Mouse (Mus musculus) liver, embryonic 15.5 days (tissue): ENCODE measurements at regions not wholly inside any gene's neighbourhood (a gene's known extent, or its start where the extent isn't known, plus 50 kb on each side); places are given as distances from the start of the nearest gene placed in this dataset.

Source experiments
- ATAC-seq: fragments of 200-750 bp; cut with Nextera tagmentation; 2 replicates; pipeline ENCODE4 v1.8.0; 2017; ENCODE audit warnings: moderate number of reproducible peaks, mild to moderate bottlenecking, moderate library complexity; ENCODE audit not compliant: insufficient read depth
- H3K27ac ChIP-seq: fragments of 300-500 bp; sonication (generic); replicated peaks from 2 replicates; pipeline ENCODE4 v1.5.1; 2015; ENCODE audit warnings: mild to moderate bottlenecking, inconsistent platforms
- H3K27me3 ChIP-seq: fragments of 300-500 bp; sonication (generic); 2 replicates; pipeline ENCODE4 v1.6.1; 2015; ENCODE audit warnings: mild to moderate bottlenecking, inconsistent platforms
- H3K36me3 ChIP-seq: fragments of 300-500 bp; sonication (generic); replicated peaks from 2 replicates; pipeline ENCODE4 v1.6.1; 2015; ENCODE audit warnings: moderate library complexity, mild to moderate bottlenecking, inconsistent platforms
- H3K4me1 ChIP-seq: fragments of 300-500 bp; sonication (generic); replicated peaks from 2 replicates; pipeline ENCODE4 v1.6.1; 2015; ENCODE audit warnings: inconsistent platforms
- H3K4me2 ChIP-seq: fragments of 300-500 bp; sonication (generic); 2 replicates; pipeline ENCODE4 v1.6.1; 2015; ENCODE audit warnings: moderate library complexity, mild to moderate bottlenecking, inconsistent platforms
- H3K4me3 ChIP-seq: fragments of 300-500 bp; sonication (generic); replicated peaks from 2 replicates; pipeline ENCODE4 v1.5.1; 2015; ENCODE audit warnings: mild to moderate bottlenecking, inconsistent platforms
- H3K9ac ChIP-seq: fragments of 300-500 bp; sonication (generic); 2 replicates; pipeline ENCODE4 v1.6.1; 2015; ENCODE audit warnings: moderate library complexity, mild to moderate bottlenecking, inconsistent platforms
- H3K9me3 ChIP-seq: fragments of 300-500 bp; sonication (generic); replicated peaks from 2 replicates; pipeline ENCODE4 v1.6.1; 2016; ENCODE audit warnings: inconsistent platforms
- WGBS: fragments of 180-500 bp; shearing (Covaris S2); methylation state at CpG from one replicate; pipeline ENCODE4 v1.1.7; 2015; ENCODE audit warnings: mixed read lengths; ENCODE audit not compliant: insufficient replicate concordance; 5-methylcytosine and 5-hydroxymethylcytosine counted together

DNA sequence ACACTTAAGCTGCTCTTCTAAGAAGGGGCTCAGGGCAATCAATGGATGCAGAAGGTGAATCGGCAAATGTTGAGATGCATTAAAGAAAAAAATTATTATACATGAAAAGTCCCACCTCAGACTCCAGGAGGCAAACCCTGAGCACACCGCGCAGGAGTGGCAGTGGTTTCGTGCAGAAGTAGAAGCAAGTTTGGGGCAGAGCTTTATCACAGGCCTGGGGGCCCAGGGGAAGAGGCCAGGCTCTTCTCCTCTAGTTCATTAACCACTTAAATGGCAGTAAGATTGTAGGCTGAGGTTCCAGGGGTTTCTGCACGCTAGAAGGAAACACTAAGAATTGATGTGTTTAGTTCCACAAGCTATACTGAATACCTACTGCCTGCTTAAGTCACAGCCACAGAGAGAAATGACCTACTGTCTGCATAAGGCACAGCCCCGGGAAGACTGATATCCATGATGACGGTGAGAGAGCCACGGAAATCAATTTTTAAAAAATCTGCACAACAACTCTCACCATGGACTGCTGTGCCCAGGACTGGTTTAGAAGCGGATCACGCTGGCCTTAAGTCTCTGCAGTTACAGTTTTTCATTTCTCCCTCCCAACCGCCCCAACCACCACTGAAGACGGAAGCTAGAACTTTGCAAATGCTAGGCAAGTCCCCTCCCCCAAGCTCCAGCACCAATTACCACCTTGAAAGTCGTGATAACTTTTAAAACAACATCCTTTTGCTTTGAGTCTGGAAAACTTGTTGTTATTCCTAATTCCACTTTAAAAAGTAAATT, 132.2 kb upstream of the Lef1 start:
- no peak for ATAC-seq

DNA sequence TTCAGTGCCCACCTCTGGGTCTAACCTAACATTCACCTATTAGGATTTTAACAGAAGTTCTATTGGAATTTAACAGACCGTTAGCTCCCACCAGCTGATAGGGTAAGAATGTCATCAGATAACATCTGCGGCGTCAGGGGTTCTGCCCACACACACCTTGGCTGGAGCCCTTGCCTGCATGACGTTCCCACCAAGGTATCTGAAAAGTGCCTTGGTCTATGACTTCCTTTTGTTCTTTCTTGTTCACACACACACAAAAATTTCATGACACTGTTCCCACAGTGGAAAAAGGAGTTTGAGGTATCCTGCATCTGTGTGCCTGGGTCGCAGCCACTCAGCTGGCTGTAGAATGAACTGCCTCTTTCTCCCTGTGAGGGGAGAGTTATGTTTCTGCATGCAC, 134.1 kb upstream of the Lef1 start:
- Histone ChIP-seq H3K4me3 (no peak overlapping the region), H3K4me2 (no peak overlapping the region), H3K4me1 (no peaks in the 10 kb centered on the region), H3K27ac (no peak overlapping the region), H3K9me3 (no peaks in the 10 kb centered on the region), H3K27me3 (no peaks in the 10 kb centered on the region), H3K36me3 (no peaks in the 10 kb centered on the region), H3K9ac (no peak overlapping the region)
- no peak for ATAC-seq
- 58% methylated on average over 5 of the region's 5 CpGs for WGBS

More for the DNA sequence above, 132.2 kb upstream of the Lef1 start:
- Histone ChIP-seq H3K4me3 (no peak overlapping the region), H3K27ac (no peak overlapping the region), H3K36me3 (no peaks in the 10 kb centered on the region), H3K9me3 (no peaks in the 10 kb centered on the region), H3K9ac (no peak overlapping the region), H3K4me2 (no peak overlapping the region), H3K27me3 (no peaks in the 10 kb centered on the region), H3K4me1 (no peaks in the 10 kb centered on the region)
- 38% methylated on average over 13 of the region's 13 CpGs for WGBS

DNA sequence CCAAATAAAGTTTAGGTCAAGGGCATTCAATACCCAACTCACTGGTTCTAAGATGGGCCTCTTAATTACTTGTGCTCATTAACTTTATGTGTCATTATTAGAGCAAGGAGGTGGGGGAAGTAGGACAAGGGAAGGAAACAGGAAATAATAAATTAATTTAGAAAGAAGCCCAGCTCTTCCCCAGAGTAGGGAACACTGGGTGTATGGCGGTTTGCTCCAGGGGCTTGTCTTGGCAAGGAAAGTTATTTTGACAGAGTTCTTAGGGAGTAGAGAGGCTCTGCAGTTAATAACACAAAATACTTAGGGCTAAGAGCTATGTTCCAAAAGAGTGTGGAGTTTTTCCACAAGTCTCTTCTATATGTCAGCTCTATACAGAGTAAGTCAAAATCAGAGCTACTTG, 135.0 kb upstream of the Lef1 start:
- no peak overlapping the region for H3K4me2 ChIP-seq
- H3K4me1 ChIP-seq = no peaks in the 10 kb centered on the region
- no peaks in the 10 kb centered on the region for H3K9me3 ChIP-seq
- WGBS = 36% methylated on average over 1 of the region's 1 CpGs
- no peak for ATAC-seq
- no peak overlapping the region for H3K27ac ChIP-seq
- no peaks in the 10 kb centered on the region for H3K27me3 ChIP-seq
- H3K9ac ChIP-seq = no peak overlapping the region
- H3K4me3 ChIP-seq = no peak overlapping the region
- H3K36me3 ChIP-seq = no peaks in the 10 kb centered on the region

DNA sequence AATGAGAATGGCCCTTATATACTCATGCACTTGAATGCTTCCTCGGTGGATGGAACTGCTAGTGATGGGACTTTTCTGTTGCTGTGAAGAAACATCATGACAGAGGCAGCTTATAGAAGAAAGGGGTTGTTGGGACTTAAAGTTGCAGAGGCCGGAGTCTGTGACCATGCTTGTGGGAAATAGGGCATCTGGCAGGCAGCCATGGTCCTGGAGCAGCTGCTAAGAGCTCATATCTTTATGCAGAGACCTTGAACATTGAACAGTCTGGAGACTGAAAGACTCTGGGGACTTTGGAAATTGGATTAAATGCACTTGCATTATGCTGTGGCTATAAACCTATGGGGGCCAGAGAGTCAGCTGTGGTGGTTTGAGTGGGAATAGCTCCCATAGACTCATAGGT, 138.1 kb upstream of the Lef1 start:
- Histone ChIP-seq H3K27me3 (no peaks in the 10 kb centered on the region), H3K9ac (no peak overlapping the region), H3K4me2 (no peak overlapping the region), H3K36me3 (no peaks in the 10 kb centered on the region), H3K9me3 (no peaks in the 10 kb centered on the region), H3K4me3 (no peak overlapping the region), H3K27ac (no peak overlapping the region), H3K4me1 (no peaks in the 10 kb centered on the region)
- no peak for ATAC-seq
- 55% methylated on average over 2 of the region's 2 CpGs for WGBS

DNA sequence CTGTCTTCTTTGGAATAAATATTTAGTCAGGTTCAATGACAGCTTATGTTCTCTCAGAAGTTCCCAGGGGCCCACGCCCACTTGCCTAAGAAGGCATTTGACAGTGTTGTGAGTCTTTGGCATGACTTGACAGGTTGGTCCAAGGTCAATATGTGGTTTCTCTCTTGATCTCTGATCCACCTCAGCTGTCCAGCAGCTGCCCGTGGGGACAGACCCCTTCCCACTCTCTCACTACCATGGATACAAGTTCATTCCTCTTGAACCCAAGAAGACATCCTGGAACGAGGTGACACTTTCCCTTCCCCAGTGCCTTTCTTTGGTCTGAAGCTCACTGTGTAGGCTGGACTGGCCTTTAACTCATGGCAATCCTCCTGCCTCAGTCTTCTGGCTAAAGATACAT, 145.0 kb upstream of the Lef1 start:
- H3K27me3 ChIP-seq = no peaks in the 10 kb centered on the region
- no peak for ATAC-seq
- no peak overlapping the region for H3K27ac ChIP-seq
- H3K9ac ChIP-seq = no peak overlapping the region
- WGBS = 53% methylated on average over 3 of the region's 3 CpGs
- no peaks in the 10 kb centered on the region for H3K9me3 ChIP-seq
- H3K4me3 ChIP-seq = no peak overlapping the region
- no peak overlapping the region for H3K4me2 ChIP-seq
- H3K4me1 ChIP-seq = no peaks in the 10 kb centered on the region
- no peaks in the 10 kb centered on the region for H3K36me3 ChIP-seq

DNA sequence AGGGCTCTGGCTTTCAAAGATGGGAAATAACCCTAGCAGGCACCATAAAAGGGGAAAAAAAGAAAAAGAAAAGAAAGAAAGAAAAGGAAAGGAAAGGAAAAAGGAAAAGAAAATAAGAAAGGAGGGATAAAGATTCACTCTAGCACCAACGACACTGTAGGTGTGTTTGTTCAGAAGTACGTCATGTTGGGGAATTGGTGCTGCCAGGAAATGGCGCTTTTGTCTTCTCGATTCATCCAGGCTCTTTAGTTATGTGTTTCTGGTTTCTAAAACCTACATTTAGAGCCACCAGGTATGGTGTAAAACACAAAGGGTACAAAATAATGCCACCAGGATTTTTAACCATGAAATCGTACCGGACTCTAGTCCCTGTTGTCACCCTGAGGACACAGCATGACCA, 146.2 kb upstream of the Lef1 start:
- H3K27ac ChIP-seq = no peak overlapping the region
- no peaks in the 10 kb centered on the region for H3K4me1 ChIP-seq
- H3K36me3 ChIP-seq = no peaks in the 10 kb centered on the region
- H3K4me3 ChIP-seq = no peak overlapping the region
- ATAC-seq = no peak
- no peak overlapping the region for H3K9ac ChIP-seq
- 71% methylated on average over 6 of the region's 6 CpGs for WGBS
- H3K4me2 ChIP-seq = no peak overlapping the region
- no peaks in the 10 kb centered on the region for H3K9me3 ChIP-seq
- no peaks in the 10 kb centered on the region for H3K27me3 ChIP-seq

DNA sequence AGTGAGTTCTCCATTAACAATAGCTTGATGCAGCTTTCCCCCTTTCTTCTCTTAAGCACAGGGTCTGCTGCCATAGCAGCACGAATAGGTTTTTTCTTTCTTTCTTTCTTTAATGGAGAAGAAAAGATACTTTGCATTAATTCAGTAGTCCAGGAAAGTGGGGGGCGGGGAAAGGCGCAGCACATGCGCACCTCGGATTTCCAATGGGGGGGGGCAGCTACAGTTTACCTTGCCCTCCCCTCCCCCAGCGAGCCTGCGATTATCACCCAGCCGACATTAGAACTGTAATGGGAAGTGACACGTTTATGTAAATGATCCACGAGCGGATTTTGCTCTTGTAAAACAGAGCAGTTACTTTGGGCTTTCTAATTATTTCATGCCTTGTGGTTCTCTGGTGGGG, 146.6 kb upstream of the Lef1 start:
- H3K36me3 ChIP-seq = no peaks in the 10 kb centered on the region
- no peaks in the 10 kb centered on the region for H3K27me3 ChIP-seq
- no peaks in the 10 kb centered on the region for H3K9me3 ChIP-seq
- no peak overlapping the region for H3K27ac ChIP-seq
- no peak overlapping the region for H3K4me3 ChIP-seq
- no peak for ATAC-seq
- 27% methylated on average over 11 of the region's 11 CpGs for WGBS
- no peak overlapping the region for H3K9ac ChIP-seq
- no peaks in the 10 kb centered on the region for H3K4me1 ChIP-seq
- H3K4me2 ChIP-seq = no peak overlapping the region

DNA sequence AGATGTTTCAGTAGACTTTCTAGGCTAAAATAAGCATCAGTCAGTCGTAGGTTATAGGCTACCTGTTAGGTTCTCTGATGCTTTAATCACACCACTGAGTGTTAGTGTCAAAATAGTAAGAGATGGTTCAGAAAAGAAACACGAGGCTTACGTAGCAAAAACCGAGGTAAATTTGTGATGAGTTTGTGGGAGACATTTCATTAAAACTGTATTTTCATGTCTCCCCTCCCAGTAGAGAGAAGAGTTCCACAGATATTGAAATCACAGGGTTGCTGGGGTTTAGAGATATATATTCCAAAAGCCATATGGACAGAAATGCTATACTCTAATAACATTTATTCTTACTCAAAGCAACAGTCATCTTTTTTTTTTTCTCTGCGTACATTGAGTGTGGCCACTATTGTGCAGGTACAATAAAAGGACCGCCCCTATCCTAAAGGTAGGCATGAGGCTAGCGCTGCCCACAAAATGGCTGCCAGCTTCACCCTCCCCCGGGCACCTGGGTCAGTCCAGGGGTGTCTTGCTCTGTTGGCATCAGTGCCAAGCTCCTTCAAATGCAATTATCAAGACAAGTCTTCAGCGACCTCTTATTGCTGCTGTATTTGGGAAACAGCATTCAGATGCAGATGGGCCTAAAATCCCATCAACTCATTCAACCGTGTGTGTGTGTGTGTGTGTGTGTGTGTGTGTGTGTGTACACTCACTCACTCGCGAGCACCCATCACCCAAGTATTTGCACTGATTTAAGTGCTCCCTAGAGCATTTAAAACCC, 147.4 kb upstream of the Lef1 start:
- no peaks in the 10 kb centered on the region for H3K4me1 ChIP-seq
- H3K36me3 ChIP-seq = no peaks in the 10 kb centered on the region
- H3K9ac ChIP-seq = no peak overlapping the region
- no peak overlapping the region for H3K4me3 ChIP-seq
- H3K9me3 ChIP-seq = no peaks in the 10 kb centered on the region
- no peak for ATAC-seq
- H3K27me3 ChIP-seq = no peaks in the 10 kb centered on the region
- H3K4me2 ChIP-seq = no peak overlapping the region
- 55% methylated on average over 12 of the region's 12 CpGs for WGBS
- H3K27ac ChIP-seq = no peak overlapping the region

DNA sequence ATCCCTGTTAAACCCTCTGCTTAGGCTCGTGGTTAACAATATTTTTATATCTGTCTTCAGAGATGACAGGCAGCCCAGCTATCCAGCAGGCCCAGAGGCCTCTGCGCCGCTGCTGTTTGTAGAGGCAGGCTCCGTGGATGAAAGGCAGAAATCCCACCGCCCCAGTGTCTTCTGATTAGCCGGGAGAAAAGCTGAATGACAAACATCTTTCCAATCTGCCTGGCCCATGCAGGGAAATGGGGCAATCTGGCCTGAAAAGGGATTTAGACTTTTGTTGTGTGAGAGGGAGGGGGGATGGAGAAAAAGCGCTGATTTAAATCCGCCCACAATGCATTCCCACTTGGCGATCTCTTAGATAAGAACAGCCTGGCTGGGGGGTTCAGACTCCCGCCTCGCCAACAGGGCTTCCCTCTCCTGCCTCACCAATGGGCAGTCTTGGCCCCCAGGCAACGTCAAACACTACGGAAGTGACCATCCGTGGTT, 148.1 kb upstream of the Lef1 start:
- 29% methylated on average over 14 of the region's 14 CpGs for WGBS
- ATAC-seq = no peak
- Histone ChIP-seq H3K27me3 (no peaks in the 10 kb centered on the region), H3K9ac (no peak overlapping the region), H3K27ac (no peak overlapping the region), H3K4me1 (no peaks in the 10 kb centered on the region), H3K36me3 (no peaks in the 10 kb centered on the region), H3K4me3 (no peak overlapping the region), H3K4me2 (no peak overlapping the region), H3K9me3 (no peaks in the 10 kb centered on the region)

DNA sequence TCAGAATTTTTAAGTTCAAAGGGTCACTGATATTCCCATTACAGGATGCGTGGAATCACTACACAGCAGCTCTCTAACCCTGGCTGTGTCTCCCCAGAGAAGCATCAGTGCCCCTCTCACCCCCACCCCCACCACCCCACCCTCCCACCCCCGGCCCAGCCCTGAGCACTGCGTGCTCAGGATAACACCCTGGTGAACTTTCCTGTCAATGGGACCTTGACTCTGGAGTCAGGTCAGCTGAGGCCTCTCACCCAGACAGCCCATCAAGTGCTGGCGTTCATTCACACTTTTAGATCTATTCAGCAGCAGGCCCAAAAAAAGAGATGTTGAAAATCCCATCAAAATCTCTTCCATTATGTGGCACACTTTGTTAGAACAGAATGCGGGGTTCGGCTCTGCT, 148.6 kb upstream of the Lef1 start:
- Histone ChIP-seq H3K4me1 (no peaks in the 10 kb centered on the region), H3K9me3 (no peaks in the 10 kb centered on the region), H3K4me2 (no peak overlapping the region), H3K4me3 (no peak overlapping the region), H3K27me3 (no peaks in the 10 kb centered on the region), H3K36me3 (no peaks in the 10 kb centered on the region), H3K9ac (no peak overlapping the region), H3K27ac (no peak overlapping the region)
- 50% methylated on average over 6 of the region's 6 CpGs for WGBS
- ATAC-seq = no peak

DNA sequence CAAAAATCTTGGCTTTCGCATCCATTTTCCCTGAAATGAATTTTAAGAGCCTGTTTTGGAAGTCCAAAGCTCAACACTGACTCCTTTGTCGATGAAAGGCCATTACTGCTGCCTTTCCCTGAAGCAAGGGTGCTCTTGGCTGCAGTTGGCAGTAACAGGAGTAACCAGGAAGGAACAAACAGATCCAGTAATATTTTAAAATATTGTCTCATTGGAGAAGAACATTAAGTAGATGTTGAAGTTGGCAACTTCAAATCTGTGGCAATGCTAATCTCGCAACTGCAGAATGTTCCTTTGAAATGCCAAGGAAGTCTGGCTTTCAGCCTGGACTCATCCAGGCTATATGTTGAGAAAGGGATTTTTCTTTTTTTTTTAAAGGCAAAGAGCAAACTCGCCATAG, 154.3 kb upstream of the Lef1 start:
- no peaks in the 10 kb centered on the region for H3K4me1 ChIP-seq
- no peak for ATAC-seq
- H3K9ac ChIP-seq = no peak overlapping the region
- no peak overlapping the region for H3K4me3 ChIP-seq
- WGBS = 57% methylated on average over 4 of the region's 4 CpGs
- no peaks in the 10 kb centered on the region for H3K36me3 ChIP-seq
- no peak overlapping the region for H3K4me2 ChIP-seq
- H3K9me3 ChIP-seq = no peaks in the 10 kb centered on the region
- H3K27me3 ChIP-seq = no peaks in the 10 kb centered on the region
- no peak overlapping the region for H3K27ac ChIP-seq
